Mouse (Mus musculus): Measurements from ENCODE around the gene Cyp8b1.

GRCm38 (mm10) chr9:121868236-121868635 lies 47.9 kb downstream of the Cyp8b1 start:
- no peak for TF ChIP-seq CTCF (IDR thresholded peaks at IDR 0.05; ENCODE audit: low read depth, low read length)
- no peak for TF ChIP-seq POLR2A (IDR thresholded peaks at IDR 0.05; ENCODE audit: extremely low read depth, insufficient read depth, low read length)

Measured in liver, adult 2 months (tissue).